Mouse (Mus musculus) heart, postnatal 14 days (tissue): Measurements from ENCODE around the gene Son. TPM values are rescaled to one million over a fixed set of nuclear protein-coding genes. Genes with fewer than 3 reads are reported as not detected.
A peak's percentile ranks its signal among the peaks of the same experiment; 100 is the strongest.

Source experiments
- DNase-seq, 2 experiments: peaks; one replicate each; pipeline ENCODE4 v3.0.0; 2021 to 2022
- intact Hi-C: fragments of 180-260 bp; cut with DNase I; formaldehyde crosslinking; loops from one replicate; pipeline ENCODE4 v1.15.1; 2025
- total RNA-seq, 2 experiments: library from RNA; stranded (reverse); gene quantifications; 2 replicates each; pipeline ENCODE4 v1.2.3; 2021

Gene Son
- total RNA-seq, 2 experiments from 2014 or later: 175 to 187 TPM

DNA sequence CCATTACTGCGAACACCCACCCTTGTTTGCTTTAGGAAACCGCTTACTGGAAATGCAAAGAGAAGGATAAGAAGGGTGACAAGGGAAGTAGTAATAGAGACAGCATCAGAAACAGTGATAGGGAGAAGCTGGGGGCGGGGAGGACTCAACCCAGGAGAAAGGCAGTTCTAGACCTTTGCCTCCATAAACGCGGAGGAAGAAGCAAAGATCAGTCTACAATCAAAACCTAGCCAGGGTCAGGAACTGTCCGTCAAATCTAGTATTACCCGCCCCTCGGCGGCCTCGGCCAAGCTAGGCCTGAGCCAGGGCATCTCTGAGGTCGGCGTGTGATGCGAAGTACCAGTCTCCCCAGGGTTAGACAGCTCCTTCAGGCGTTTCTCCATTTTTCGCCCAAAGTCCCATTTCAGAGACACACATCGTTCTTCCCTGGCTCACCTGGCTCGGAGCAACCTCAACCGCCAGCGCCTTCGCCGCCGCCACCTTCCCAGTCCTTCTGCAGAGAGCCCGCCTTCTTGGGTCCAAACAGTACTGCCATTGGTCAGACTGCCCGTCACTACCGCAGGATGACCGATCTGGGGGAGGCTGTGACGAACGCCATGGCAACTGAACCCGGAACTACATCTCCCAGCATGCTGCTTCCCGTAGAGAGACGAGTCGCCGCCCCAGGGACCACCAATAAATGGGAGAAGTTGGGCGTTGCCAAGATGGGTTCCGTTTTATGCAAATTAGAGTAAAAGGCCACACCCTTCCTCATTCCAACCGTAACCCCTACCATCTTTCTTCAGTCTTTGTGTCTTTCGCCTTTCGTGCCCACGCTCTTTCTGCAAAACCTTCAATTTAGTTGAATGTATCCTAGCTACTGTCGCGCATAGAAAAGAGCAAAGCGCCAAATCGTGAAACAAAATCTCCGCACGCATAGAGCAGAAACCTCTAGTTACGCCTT is 81.1 kb downstream of the Son start, which contains the start of gene Cryzl1:
Gene Cryzl1, minus strand, starts transcription at position 853 of the 943 bp plus-strand sequence.
- intact Hi-C loops: loop anchor here (5.0 to 10.0 kb wide), 2 partner anchors 36 to 576 kb away; partner anchors contain the start of gene Smim11
- DNase-seq: peak; percentile 96 to 98

Other genes with a start within 250 kb of the Son start
- gene Il10rb, start 241.3 kb upstream of the Son start, total RNA-seq: 10 to 100 TPM; 86.4 to 94.7 TPM
- 10 to 100 TPM; 36.6 to 42.0 TPM for gene Ifnar1, start 162.3 kb upstream of the Son start, total RNA-seq
- 100 to 1,000 TPM; 125 to 142 TPM for gene Ifngr2, start 100.4 kb upstream of the Son start, total RNA-seq
- gene Tmem50b, start 49.7 kb upstream of the Son start, total RNA-seq: 10 to 100 TPM; 65.1 to 65.2 TPM
- 10 to 100 TPM; 16.0 to 16.7 TPM for gene Dnajc28, start 28.5 kb upstream of the Son start, total RNA-seq
- gene Gart, start 554 bp upstream of the Son start, total RNA-seq: 10 to 100 TPM; 52.8 to 56.6 TPM
- gene Donson, start 41.3 kb downstream of the Son start, total RNA-seq: 1 to 10 TPM; 3.3 to 6.4 TPM
- gene Cryzl1, start 81.5 kb downstream of the Son start, total RNA-seq: 10 to 100 TPM; 23.6 to 26.4 TPM
- gene Itsn1, start 81.8 kb downstream of the Son start, total RNA-seq: 10 to 100 TPM; 40.5 to 53.6 TPM